Mouse (Mus musculus): ENCODE results near the gene Pde4b.

- TF ChIP-seq EP300 (IDR thresholded peaks at IDR 0.05) (no peak), CTCF (IDR thresholded peaks at IDR 0.05) (no peak)
These were observed 32.1 kb downstream of the Pde4b start for GRCm38 (mm10) chr4:102119454-102119853.

Measured in lung, postnatal 0 days (tissue).